Mouse (Mus musculus) adrenal gland, postnatal 0 days (tissue): ENCODE data around the gene Aph1c. TPM values are rescaled to one million over a fixed set of nuclear protein-coding genes. Genes with fewer than 3 reads are reported as not detected.

ENCODE experiments used
- polyA plus RNA-seq: library from polyadenylated mRNA; unstranded; fragments of >200 nt; fragmentation: Nextera tagmentation; extraction: Ambion mirVana; gene quantifications from 2 replicates; pipeline ENCODE4 v1.2.1, GENCODE M21; 2015

The Aph1c gene
- polyA plus RNA-seq: 5.5 and 9.4 TPM in 2 replicates

DNA sequence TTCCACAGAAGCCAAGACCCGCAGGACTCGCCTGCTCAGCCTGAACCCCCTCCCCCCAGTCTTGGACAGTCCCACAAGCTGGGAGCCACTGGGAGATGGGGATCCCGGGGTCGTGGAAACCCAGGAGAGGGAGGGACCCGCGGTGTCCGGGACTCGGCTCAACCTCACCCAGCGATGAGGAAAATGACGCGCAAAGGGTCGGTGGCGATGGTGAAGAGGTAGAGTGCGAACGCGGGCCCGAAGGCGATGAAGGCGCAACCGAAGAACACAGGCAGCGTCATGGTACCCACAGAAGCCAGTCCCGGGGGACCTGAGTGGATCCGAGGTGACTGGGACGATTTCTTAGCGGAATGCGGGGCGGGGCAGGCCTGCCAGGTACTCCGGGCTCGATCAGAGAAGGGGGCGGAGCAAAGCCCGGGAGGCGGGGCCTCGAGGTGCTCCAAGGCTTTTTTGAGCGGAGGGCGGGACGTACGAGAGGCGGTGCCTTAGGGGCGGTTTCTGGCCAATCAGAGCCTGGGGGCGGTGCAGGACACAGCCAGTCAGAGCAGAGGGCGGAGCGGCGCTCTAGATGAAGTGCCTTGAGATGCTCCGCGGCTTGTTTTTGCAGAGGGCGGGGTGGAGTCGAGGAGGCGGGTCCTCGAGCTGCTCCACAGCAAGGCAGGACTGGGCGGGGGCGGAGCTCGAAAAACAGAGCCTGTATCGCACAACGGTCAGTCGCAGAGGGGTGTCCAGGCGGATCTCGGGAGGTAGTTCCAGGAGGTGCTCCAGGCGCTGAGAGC is at the start of gene Aph1c:
TSS of gene Aph1c (minus strand) at position 409 of the 779 bp plus-strand sequence.

DNA sequence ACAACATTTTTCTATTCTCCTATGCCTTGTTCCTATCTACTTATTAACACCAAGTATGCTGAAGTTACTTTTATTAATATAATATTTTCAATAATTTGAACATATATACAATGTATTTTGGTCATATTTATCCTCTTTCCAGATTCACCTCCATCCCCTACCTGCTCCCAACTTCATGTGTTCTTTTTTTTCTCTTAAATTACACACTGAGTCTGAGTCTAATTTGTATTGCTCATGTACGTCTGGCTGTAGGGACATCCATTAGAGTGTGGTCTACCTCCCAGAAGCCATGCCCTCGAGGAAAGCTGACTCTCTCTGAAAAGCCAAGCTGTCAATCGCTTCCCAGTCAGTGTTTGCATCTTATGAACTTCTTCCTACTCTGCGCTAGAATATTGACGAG is 37.8 kb downstream of the Aph1c start, which contains the start of gene Gm10647:
TSS of gene Gm10647 (plus strand) at position 301 of the 400 bp plus-strand sequence.

DNA sequence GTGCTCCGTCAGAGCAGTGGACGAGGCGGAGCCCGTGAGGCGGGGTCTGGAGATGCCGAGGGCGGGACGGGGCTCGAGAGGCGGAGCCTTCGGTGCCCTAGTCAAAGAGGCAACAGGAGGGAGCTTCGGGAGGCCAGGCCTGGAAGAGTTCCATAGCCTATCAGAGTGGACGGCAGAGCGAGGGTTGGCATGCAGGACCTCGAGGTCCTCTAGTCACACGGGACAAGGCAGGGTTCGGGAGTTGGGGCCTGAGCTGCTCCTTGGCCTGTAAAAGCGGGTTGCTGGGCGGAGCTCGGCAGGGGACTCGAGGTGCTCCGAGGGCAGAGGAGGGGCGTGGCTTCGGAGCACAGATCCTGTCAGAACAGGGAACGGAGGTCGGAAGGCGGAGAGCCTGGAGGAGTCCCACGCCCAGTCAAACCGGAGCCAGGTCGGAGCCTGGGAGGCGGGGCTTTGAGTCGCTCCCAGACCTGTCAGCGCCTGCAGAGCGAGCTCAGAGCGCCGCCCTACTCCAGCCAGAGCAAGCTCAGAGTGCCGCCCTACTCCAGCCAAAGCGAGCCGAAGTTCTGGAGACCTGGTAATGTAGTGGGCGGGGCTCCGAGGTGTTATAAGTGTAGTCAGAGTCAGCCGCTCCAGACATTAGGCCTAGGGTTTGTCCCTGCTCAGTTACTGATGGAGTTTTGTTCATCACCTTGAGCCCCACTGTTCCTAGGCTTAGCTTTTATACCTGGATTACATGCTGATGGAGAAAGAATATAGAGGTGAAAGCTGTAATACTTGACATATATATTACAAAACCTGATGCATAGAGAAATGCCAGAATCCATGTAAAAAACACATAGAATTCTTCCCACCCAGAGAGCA is 38.8 kb downstream of the Aph1c start, which contains the start of gene Aph1b:
TSS of gene Aph1b (minus strand) at position 27 of the 861 bp plus-strand sequence.

Other genes starting within 250 kb of the Aph1c start
- gene Usp3, start 241.6 kb downstream of the Aph1c start, polyA plus RNA-seq: 31.7 and 36.9 TPM in 2 replicates
- gene Car12, start 121.0 kb downstream of the Aph1c start, polyA plus RNA-seq: 0.46 and 1.5 TPM in 2 replicates
- gene Aph1b, start 39.2 kb downstream of the Aph1c start, polyA plus RNA-seq: 4.4 and 5.4 TPM in 2 replicates
- 0.32 TPM in 1 of 2 replicates, not detected in the other for gene Gm10647, start 37.7 kb downstream of the Aph1c start, polyA plus RNA-seq
- gene Rab8b, start 85.0 kb upstream of the Aph1c start, polyA plus RNA-seq: 14.2 and 15.1 TPM in 2 replicates
- gene Rps27l, start 111.4 kb upstream of the Aph1c start, polyA plus RNA-seq: 1,284 and 2,309 TPM in 2 replicates
- 9.9 and 11.7 TPM in 2 replicates for gene Lactb, start 140.8 kb upstream of the Aph1c start, polyA plus RNA-seq
- gene Tpm1, start 214.7 kb upstream of the Aph1c start, polyA plus RNA-seq: 338 and 423 TPM in 2 replicates